Mouse (Mus musculus) cerebellum, postnatal 36 days (tissue): ENCODE measurements at regions not wholly inside any gene's neighbourhood (a gene's known extent, or its start where the extent isn't known, plus 50 kb on each side); places are given as distances from the start of the nearest gene placed in this dataset.
A peak's percentile ranks its signal among the peaks of the same experiment; 100 is the strongest.

ENCODE experiments used
- DNase-seq, 2 experiments: peaks; one replicate each; pipeline ENCODE4 v3.0.0; 2021 to 2022; ENCODE audit warnings: mixed read lengths in 2 of 2

- no peak for DNase-seq
Measured at GRCm38 (mm10) chr5:40780363-40780762, 927.6 kb downstream of the Rab28 start.

GRCm38 (mm10) chr5:40779902-40780301, 928.1 kb downstream of the Rab28 start:
- no peak for DNase-seq

- DNase-seq = no peak
Measured at GRCm38 (mm10) chr5:40775856-40776255, 932.1 kb downstream of the Rab28 start.

GRCm38 (mm10) chr5:40760224-40760623, 947.7 kb downstream of the Rab28 start:
- DNase-seq = peak; percentile 76 to 78

GRCm38 (mm10) chr5:40750044-40750443, 957.9 kb downstream of the Rab28 start:
- DNase-seq = no peak

- DNase-seq = no peak
Measured at GRCm38 (mm10) chr5:40735660-40736059, 972.3 kb downstream of the Rab28 start.

GRCm38 (mm10) chr5:40733844-40734566, 974.0 kb downstream of the Rab28 start:
- DNase-seq = no peak

- DNase-seq = no peak
Measured at GRCm38 (mm10) chr5:40714497-40715128, 959.3 kb upstream of the Hs3st1 start.

GRCm38 (mm10) chr5:40701651-40702050, 946.4 kb upstream of the Hs3st1 start:
- DNase-seq = no peak

GRCm38 (mm10) chr5:40697517-40698298, 942.4 kb upstream of the Hs3st1 start:
- no peak for DNase-seq
